Mouse (Mus musculus): Measurements from ENCODE around the gene Tmem234.
"Not testable (repeated sequence)": the region's sequence is repeated elsewhere in the genome, so short reads cannot be mapped to it uniquely, and the experiment has no call there.

DNA sequence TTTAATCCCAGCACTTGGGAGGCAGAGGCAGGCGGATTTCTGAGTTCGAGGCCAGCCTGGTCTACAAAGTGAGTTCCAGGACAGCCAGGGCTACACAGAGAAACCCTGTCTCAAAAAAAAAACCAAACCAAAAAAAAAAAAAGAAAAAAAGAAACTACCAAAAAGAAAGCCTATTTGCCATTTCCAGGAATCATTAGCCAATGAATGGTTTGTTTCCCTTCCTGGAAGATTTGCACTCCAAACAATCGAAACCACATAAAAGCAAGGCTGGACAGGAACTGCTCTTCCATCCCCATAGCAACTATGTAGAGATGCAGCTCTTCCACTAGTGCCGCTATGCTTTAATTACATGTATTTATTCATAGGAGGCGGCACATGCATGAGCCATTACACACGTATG is 46.0 kb upstream of the Tmem234 start:
- TF ChIP-seq CTCF, EP300 (IDR thresholded peaks at IDR 0.05): not testable (repeated sequence)

Data from lung, postnatal 0 days (tissue).